Mouse (Mus musculus) midbrain, embryonic 13.5 days (tissue): ENCODE data around the gene Ankrd17. TPM values are rescaled to one million over a fixed set of nuclear protein-coding genes. Genes with fewer than 3 reads are reported as not detected.
"Not testable (repeated sequence)": the region's sequence is repeated elsewhere in the genome, so short reads cannot be mapped to it uniquely, and the experiment has no call there.

Experiments used
- ATAC-seq: fragments of 200-750 bp; cut with Nextera tagmentation; 2 replicates; pipeline ENCODE4 v1.8.0; 2017; ENCODE audit warnings: mild to moderate bottlenecking, moderate TSS enrichment, moderate library complexity
- H3K27ac ChIP-seq: fragments of 300-500 bp; sonication (generic); 2 replicates; pipeline ENCODE4 v1.5.1; 2015; ENCODE audit warnings: inconsistent platforms, mild to moderate bottlenecking, moderate library complexity
- H3K27me3 ChIP-seq: fragments of 300-500 bp; sonication (generic); 2 replicates; pipeline ENCODE4 v1.6.1; 2015; ENCODE audit warnings: mild to moderate bottlenecking, inconsistent platforms
- H3K36me3 ChIP-seq: fragments of 300-500 bp; sonication (generic); 2 replicates; pipeline ENCODE4 v1.6.1; 2015; ENCODE audit warnings: mild to moderate bottlenecking, inconsistent platforms
- H3K4me1 ChIP-seq: fragments of 300-500 bp; sonication (generic); replicated peaks from 2 replicates; pipeline ENCODE4 v1.6.1; 2015; ENCODE audit warnings: inconsistent platforms
- H3K4me2 ChIP-seq: fragments of 300-500 bp; sonication (generic); replicated peaks from 2 replicates; pipeline ENCODE4 v1.6.1; 2015; ENCODE audit warnings: moderate library complexity, mild to moderate bottlenecking, inconsistent platforms
- H3K4me3 ChIP-seq: fragments of 300-500 bp; sonication (generic); replicated peaks from 2 replicates; pipeline ENCODE4 v1.5.1; 2015; ENCODE audit warnings: mild to moderate bottlenecking, inconsistent platforms
- H3K9ac ChIP-seq: fragments of 300-500 bp; sonication (generic); replicated peaks from 2 replicates; pipeline ENCODE4 v1.6.1; 2015; ENCODE audit warnings: mild to moderate bottlenecking, inconsistent platforms
- H3K9me3 ChIP-seq: fragments of 300-500 bp; sonication (generic); 2 replicates; pipeline ENCODE4 v1.6.1; 2016; ENCODE audit warnings: mild to moderate bottlenecking, inconsistent platforms
- WGBS: fragments of 180-500 bp; shearing (Covaris S2); methylation state at CpG from one replicate; pipeline ENCODE4 v1.1.7; 2015; 5-methylcytosine and 5-hydroxymethylcytosine counted together
- polyA plus RNA-seq: library from polyadenylated mRNA; unstranded; fragments of >200 nt; fragmentation: Nextera tagmentation; extraction: Ambion mirVana; gene quantifications from 2 replicates; pipeline ENCODE4 v1.2.1, GENCODE M21; 2015

Gene Ankrd17
- polyA plus RNA-seq, 1 experiment from 2014 or later = 32.2 TPM

DNA sequence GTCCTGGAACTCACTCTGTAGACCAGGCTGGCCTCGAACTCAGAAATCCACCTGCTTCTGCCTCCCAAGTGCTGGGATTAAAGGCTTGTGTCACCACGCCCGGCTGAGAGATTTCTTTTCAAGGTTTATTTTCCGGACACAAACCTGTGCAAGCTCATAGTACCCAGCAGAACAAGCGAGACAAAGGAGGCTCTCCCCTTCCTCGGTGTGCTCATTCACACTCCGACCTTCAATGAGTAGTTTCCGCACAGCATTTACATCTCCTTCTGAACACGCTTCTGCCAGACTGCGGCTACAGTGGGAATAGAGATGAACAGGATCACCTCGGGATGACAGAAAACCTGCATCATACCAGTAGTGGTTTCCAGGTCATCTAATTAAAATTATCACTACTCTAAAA is 68.0 kb downstream of the Ankrd17 start:
- ATAC-seq = no peak
- H3K9me3 ChIP-seq = no peaks in the 10 kb centered on the region
- H3K27me3 ChIP-seq = no peaks in the 10 kb centered on the region
- H3K4me1 ChIP-seq = 0 out of 2 replicates have a peak, but pooled peaks cover 3% of the 10 kb centered on the region
- H3K27ac ChIP-seq = no peak overlapping the region
- 95% methylated on average over 11 of the region's 11 CpGs for WGBS
- no peak overlapping the region for H3K4me2 ChIP-seq
- no peak overlapping the region for H3K9ac ChIP-seq
- peaks cover 23% of the 10 kb centered on the region for H3K36me3 ChIP-seq
- H3K4me3 ChIP-seq = no peak overlapping the region

DNA sequence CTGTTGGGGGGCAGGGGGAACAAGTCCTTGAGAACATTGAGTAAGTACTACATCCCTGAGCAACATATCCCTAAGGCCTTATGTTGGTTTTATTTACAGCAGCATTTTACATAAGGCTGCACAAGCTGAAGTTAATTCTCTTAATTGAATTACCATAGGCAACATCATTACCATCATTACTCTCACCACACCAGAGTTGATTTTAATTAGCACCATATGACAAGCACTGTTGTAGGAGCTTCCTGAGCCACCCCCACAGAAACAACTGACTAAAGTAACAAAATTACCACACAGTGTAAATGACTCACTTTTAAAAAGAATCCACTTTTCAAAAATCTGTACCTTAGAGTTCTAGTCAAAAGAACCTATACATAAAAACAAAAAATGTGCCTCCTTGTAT is 76.5 kb downstream of the Ankrd17 start:
- no peak overlapping the region for H3K4me2 ChIP-seq
- H3K4me1 ChIP-seq = no peaks in the 10 kb centered on the region
- no peak for ATAC-seq
- H3K27ac ChIP-seq = no peak overlapping the region
- no peaks in the 10 kb centered on the region for H3K27me3 ChIP-seq
- H3K9me3 ChIP-seq = no peaks in the 10 kb centered on the region
- H3K4me3 ChIP-seq = no peak overlapping the region
- no peak overlapping the region for H3K9ac ChIP-seq
- H3K36me3 ChIP-seq = peaks cover 65% of the 10 kb centered on the region

DNA sequence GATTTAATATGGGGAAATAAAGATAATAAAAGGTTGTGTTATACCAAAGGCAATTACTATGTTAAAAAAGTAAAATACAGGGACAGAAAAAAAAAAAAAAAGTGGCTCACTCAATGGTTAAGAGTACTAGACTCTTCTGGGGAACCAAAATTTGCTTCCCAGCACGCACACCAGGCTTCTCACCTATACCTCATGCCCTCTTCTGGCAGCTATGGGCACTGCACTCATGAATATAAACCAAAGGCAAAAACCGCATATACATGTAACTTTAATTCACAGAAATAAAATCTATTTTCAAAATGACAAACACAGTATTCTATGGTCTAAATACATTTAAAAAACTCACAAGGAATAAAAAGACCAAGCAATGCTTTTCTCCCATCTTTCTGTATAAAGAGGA is 79.8 kb downstream of the Ankrd17 start:
- no peak overlapping the region for H3K27ac ChIP-seq
- H3K9ac ChIP-seq = no peak overlapping the region
- H3K4me2 ChIP-seq = no peak overlapping the region
- ATAC-seq = no peak
- no peak overlapping the region for H3K4me3 ChIP-seq
- WGBS = 72% methylated on average over 2 of the region's 2 CpGs
- no peaks in the 10 kb centered on the region for H3K27me3 ChIP-seq
- H3K36me3 ChIP-seq = peaks cover 63% of the 10 kb centered on the region
- no peaks in the 10 kb centered on the region for H3K9me3 ChIP-seq
- H3K4me1 ChIP-seq = no peaks in the 10 kb centered on the region

DNA sequence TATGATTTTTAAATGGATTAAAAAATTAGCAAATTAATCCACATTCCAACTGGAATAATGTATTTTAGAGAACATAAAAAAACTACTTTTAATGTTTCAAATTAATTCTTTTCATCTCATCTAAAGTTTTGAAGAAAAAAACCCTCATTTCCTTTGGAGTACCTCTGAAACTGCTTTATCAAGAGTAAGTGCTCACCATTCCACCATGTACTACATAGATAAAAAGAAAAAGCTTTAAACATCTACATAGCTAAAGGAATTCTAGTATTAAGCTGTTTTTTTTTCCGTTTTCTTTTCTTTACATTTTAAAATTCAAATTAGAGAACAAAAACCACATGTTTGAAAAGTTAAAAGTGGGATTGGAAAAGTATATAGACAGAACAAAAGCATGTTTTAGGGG is 86.3 kb downstream of the Ankrd17 start:
- WGBS = 87% methylated on average over 1 of the region's 1 CpGs
- H3K9me3 ChIP-seq = no peaks in the 10 kb centered on the region
- H3K27me3 ChIP-seq = no peaks in the 10 kb centered on the region
- H3K4me1 ChIP-seq = no peaks in the 10 kb centered on the region
- H3K4me3 ChIP-seq = no peak overlapping the region
- no peak overlapping the region for H3K4me2 ChIP-seq
- ATAC-seq = no peak
- no peak overlapping the region for H3K9ac ChIP-seq
- no peak overlapping the region for H3K27ac ChIP-seq
- H3K36me3 ChIP-seq = peaks cover 43% of the 10 kb centered on the region

DNA sequence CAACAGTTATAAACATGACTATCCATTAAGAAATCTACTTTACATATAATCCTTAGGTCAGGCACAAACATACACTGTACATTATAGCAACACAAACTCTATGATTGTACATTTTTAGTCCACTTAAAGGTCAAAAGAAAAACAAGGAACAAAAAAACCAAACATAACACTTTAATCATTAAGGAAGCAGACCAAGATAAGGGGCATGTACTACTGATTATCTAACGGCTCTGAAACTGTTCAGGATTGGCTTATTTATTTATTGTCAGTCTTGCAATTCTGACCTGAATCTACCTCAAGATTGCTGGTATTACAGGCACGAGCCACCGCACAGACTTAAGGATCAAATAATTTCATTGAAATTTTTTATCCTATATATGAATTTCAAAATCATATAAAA is 87.0 kb downstream of the Ankrd17 start:
- ATAC-seq = no peak
- H3K36me3 ChIP-seq = peaks cover 44% of the 10 kb centered on the region
- H3K27me3 ChIP-seq = no peaks in the 10 kb centered on the region
- no peak overlapping the region for H3K27ac ChIP-seq
- H3K4me2 ChIP-seq = no peak overlapping the region
- no peak overlapping the region for H3K4me3 ChIP-seq
- no peak overlapping the region for H3K9ac ChIP-seq
- no peaks in the 10 kb centered on the region for H3K4me1 ChIP-seq
- 95% methylated on average over 3 of the region's 3 CpGs for WGBS
- no peaks in the 10 kb centered on the region for H3K9me3 ChIP-seq

DNA sequence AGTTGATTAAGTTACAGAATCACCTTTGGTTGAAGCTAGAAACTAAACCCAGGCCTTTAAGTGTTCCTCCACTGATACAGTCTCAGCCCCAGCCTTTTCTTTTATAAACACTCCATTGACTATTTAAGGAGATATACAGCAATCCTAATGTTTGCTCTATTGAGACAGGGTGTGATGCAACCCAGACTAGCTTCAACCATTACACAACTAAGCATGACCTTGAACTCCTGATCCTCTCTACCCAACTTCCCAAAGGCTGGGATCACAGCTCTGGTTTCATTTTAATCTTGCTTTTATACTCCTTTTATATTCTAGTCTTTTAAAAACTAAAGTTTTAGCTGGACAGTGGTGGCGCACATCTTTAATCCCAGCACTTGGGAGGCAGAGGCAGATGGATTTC is 88.9 kb downstream of the Ankrd17 start:
- H3K4me1 ChIP-seq = no peaks in the 10 kb centered on the region
- no peaks in the 10 kb centered on the region for H3K27me3 ChIP-seq
- H3K4me2 ChIP-seq = no peak overlapping the region
- H3K36me3 ChIP-seq = peaks cover 35% of the 10 kb centered on the region
- H3K9ac ChIP-seq = no peak overlapping the region
- H3K4me3 ChIP-seq = no peak overlapping the region
- no peaks in the 10 kb centered on the region for H3K9me3 ChIP-seq
- no peak overlapping the region for H3K27ac ChIP-seq
- 91% methylated on average over 1 of the region's 1 CpGs for WGBS
- ATAC-seq = no peak

DNA sequence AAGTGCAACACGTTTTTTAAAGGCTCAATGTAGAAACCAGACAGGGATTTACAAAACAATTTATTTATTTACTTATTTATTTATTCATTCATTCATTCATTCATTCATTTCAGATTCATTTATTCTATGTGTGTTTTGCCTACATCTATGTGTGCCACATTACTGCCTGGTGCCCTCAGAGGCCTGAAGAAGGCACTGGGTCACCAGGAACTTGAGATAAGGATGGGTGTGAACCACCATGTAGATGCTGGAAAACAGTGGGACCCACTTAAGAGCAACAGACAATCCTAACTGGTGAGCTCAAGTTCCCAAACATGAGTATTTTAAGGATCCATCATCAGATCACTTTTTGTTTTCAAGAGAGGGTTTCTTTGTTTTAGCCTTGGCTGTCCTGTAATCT is 91.6 kb downstream of the Ankrd17 start:
- Histone ChIP-seq H3K36me3 (peaks cover 40% of the 10 kb centered on the region), H3K4me3 (no peak overlapping the region), H3K27me3 (no peaks in the 10 kb centered on the region), H3K4me2 (no peak overlapping the region), H3K9ac (no peak overlapping the region), H3K9me3 (no peaks in the 10 kb centered on the region), H3K27ac (no peak overlapping the region), H3K4me1 (no peaks in the 10 kb centered on the region)
- ATAC-seq = no peak
- 91% methylated on average over 1 of the region's 1 CpGs for WGBS

DNA sequence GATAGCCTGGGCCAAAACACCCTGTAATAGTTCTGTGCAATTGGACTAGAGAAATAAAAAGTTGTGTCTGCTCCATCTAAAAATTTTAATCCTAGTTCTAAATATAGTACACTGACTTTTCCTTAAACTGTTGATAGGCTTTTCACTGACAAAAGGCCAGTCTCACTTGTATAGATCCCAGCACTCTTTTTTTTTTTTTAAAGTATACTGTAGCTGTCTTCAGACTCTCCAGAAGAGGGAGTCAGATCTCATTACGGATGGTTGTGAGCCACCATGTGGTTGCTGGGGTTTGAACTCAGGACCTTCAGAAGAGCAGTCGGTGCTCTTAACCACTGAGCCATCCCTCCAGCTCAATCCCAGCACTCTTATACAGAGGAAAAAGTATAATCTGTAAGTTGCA is 104.1 kb downstream of the Ankrd17 start:
- not testable (repeated sequence) for H3K4me2 ChIP-seq, H3K9me3 ChIP-seq, H3K9ac ChIP-seq, H3K27ac ChIP-seq, H3K27me3 ChIP-seq, H3K4me1 ChIP-seq, ATAC-seq, H3K4me3 ChIP-seq
- H3K36me3 ChIP-seq = peaks cover 75% of the 10 kb centered on the region
- WGBS = 81% methylated on average over 2 of the region's 2 CpGs

DNA sequence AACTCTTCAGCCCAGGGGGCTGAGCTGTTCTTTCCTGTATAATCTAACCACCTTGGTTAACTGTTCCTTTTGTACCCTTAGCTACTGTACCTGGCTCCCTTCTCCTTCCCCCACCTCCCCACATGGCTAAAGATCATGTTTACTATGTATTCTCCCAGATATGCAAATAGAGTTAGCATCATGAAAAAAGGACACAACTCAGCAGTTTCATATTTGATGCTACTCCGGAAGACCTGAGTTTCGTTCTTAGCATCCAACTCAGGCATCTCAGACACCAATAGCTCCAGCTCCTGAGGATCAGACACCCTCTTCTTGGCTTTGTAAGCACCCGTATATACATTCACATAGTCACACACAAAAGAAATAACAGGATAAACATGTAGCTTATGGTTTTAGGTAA is 109.4 kb downstream of the Ankrd17 start:
- Histone ChIP-seq H3K9me3 (no peaks in the 10 kb centered on the region), H3K4me2 (no peak overlapping the region), H3K27me3 (no peaks in the 10 kb centered on the region), H3K4me3 (no peak overlapping the region), H3K4me1 (no peaks in the 10 kb centered on the region), H3K9ac (no peak overlapping the region), H3K36me3 (peaks cover 90% of the 10 kb centered on the region), H3K27ac (no peak overlapping the region)
- WGBS = 94% methylated on average over 3 of the region's 3 CpGs
- ATAC-seq = no peak

DNA sequence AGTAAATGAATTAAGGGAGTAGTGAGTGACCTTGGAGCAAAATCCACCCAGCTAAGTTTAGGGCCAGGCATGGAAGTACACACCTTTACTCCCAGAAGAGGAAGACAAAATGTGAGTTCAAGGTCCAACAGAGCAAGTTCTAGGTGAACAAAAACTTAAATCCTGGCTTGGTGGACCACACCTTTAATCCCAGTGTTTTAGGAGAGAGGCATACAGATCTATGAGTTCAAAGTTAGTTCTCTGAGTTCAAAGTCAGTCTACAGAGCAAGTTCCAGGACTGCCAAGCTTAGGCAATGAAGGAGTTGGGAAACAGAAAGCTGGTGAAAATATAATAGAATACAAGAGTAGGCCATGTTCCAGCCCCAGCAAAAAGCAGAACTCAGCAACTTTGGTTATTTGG is 118.9 kb downstream of the Ankrd17 start:
- no peak overlapping the region for H3K4me3 ChIP-seq

DNA sequence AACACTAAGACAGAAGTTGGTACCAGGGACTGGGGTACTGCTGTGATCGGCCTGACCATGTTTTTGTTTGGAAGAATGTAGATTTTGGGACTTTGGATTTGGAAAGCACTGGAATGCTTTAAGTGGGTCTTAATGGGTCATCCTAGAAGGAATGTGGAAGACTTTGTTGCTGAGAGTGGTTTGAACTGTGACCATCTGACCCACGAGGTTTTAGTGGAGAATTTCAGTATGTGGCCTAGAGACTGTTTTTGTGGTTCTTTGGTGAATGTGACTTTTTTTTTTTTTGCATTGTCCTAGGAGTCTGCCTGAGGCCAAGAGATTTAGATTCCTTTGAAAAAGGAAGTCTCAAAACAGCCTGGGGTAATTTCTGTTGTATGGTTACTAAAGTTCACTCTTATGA is 119.4 kb downstream of the Ankrd17 start:
- 94% methylated on average over 2 of the region's 2 CpGs for WGBS
- Histone ChIP-seq H3K4me2 (no peak overlapping the region), H3K9ac (no peak overlapping the region), H3K27ac (no peak overlapping the region), H3K36me3 (peaks cover 75% of the 10 kb centered on the region), H3K4me3 (no peak overlapping the region), H3K27me3 (no peaks in the 10 kb centered on the region), H3K4me1 (no peaks in the 10 kb centered on the region), H3K9me3 (no peaks in the 10 kb centered on the region)
- ATAC-seq = no peak

More for the DNA sequence above, 118.9 kb downstream of the Ankrd17 start:
- Histone ChIP-seq H3K9me3 (no peaks in the 10 kb centered on the region), H3K9ac (no peak overlapping the region), H3K36me3 (peaks cover 75% of the 10 kb centered on the region), H3K4me2 (no peak overlapping the region), H3K27ac (no peak overlapping the region), H3K27me3 (no peaks in the 10 kb centered on the region), H3K4me1 (no peaks in the 10 kb centered on the region)
- no peak for ATAC-seq

DNA sequence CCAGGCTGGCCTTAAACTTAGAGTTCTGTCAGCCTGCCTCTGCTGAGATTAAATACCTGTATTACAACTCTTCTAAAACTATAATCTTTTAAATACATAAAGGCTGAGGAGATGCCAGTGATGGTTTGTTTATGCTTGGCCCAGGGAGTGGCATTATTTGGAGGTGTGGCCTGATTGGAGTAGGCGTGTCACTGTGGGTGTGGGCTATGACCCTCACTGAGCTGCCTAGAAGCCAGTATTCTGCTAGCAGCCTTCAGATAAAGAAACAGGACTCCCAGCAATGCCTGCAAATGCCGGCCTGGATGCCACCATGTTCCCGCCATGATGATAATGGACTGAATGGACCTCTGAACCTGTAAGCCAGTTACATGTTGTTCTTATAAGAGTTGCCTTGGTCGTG is 119.8 kb downstream of the Ankrd17 start:
- peaks cover 75% of the 10 kb centered on the region for H3K36me3 ChIP-seq
- WGBS = 89% methylated on average over 4 of the region's 4 CpGs

DNA sequence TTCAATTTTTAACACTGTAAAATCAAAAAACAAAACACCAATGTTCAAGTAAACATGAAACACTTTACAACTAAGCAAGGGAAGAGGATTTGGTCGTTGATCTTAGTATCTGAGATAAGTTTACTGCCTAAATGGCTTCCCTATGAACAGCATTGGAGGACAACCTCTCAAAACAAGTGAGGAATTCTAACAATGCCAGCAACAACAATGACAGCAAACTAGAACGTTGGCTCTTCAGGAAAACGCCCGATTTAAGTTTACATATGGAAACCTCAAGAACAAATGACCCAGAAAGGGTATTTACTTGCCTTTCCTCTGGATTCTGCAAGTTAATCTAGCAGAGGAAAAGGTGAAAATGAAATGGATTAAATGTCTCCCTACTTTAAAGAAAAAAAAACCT is 121.0 kb downstream of the Ankrd17 start:
- Histone ChIP-seq H3K4me2 (no peak overlapping the region), H3K36me3 (peaks cover 72% of the 10 kb centered on the region), H3K27me3 (no peaks in the 10 kb centered on the region), H3K4me1 (no peaks in the 10 kb centered on the region), H3K27ac (no peak overlapping the region), H3K9ac (no peak overlapping the region), H3K9me3 (no peaks in the 10 kb centered on the region), H3K4me3 (no peak overlapping the region)
- 77% methylated on average over 4 of the region's 4 CpGs for WGBS
- no peak for ATAC-seq

More for the DNA sequence above, 119.8 kb downstream of the Ankrd17 start:
- Histone ChIP-seq H3K27ac (no peak overlapping the region), H3K4me2 (no peak overlapping the region), H3K9ac (no peak overlapping the region), H3K4me3 (no peak overlapping the region), H3K27me3 (no peaks in the 10 kb centered on the region), H3K9me3 (no peaks in the 10 kb centered on the region), H3K4me1 (no peaks in the 10 kb centered on the region)
- no peak for ATAC-seq
